Mouse (Mus musculus): ENCODE results near the gene Mmp21. TPM values are rescaled to one million over a fixed set of nuclear protein-coding genes. Genes with fewer than 3 reads are reported as not detected.

Gene Mmp21
- polyA plus RNA-seq (2014; fragmentation: Illumina TruSeq; extraction: RNeasy Lipid Tissue Mini Kit (QIAGEN cat#74804); ENCODE audit: low read depth, low replicate concordance): not detected

GRCm38 (mm10) chr7:133679961-133680360, at the start of gene Mmp21:
Gene Mmp21, minus strand, starts transcription at chr7:133680061.

GRCm38 (mm10) chr7:133637361-133638305, 42.2 kb downstream of the Mmp21 start, which contains the start of gene Edrf1:
Gene Edrf1, plus strand, starts transcription at chr7:133637543.

Other genes starting within 250 kb of the Mmp21 start
- gene Tex36, start 77.9 kb downstream of the Mmp21 start, polyA plus RNA-seq (2014; fragmentation: Illumina TruSeq; extraction: RNeasy Lipid Tissue Mini Kit (QIAGEN cat#74804); ENCODE audit: low read depth, low replicate concordance): not detected
- 25.9 TPM for gene Edrf1, start 42.5 kb downstream of the Mmp21 start, polyA plus RNA-seq (2014; fragmentation: Illumina TruSeq; extraction: RNeasy Lipid Tissue Mini Kit (QIAGEN cat#74804); ENCODE audit: low read depth, low replicate concordance)
- 117 TPM for gene Bccip, start 29.3 kb upstream of the Mmp21 start, polyA plus RNA-seq (2014; fragmentation: Illumina TruSeq; extraction: RNeasy Lipid Tissue Mini Kit (QIAGEN cat#74804); ENCODE audit: low read depth, low replicate concordance)
- 28.0 TPM for gene Uros, start 30.0 kb upstream of the Mmp21 start, polyA plus RNA-seq (2014; fragmentation: Illumina TruSeq; extraction: RNeasy Lipid Tissue Mini Kit (QIAGEN cat#74804); ENCODE audit: low read depth, low replicate concordance)
- not detected for gene Fank1, start 96.8 kb upstream of the Mmp21 start, polyA plus RNA-seq (2014; fragmentation: Illumina TruSeq; extraction: RNeasy Lipid Tissue Mini Kit (QIAGEN cat#74804); ENCODE audit: low read depth, low replicate concordance)
- 8.3 TPM for gene Dhx32, start 102.7 kb upstream of the Mmp21 start, polyA plus RNA-seq (2014; fragmentation: Illumina TruSeq; extraction: RNeasy Lipid Tissue Mini Kit (QIAGEN cat#74804); ENCODE audit: low read depth, low replicate concordance)

Measured in kidney, adult 10 weeks (tissue).